Mouse (Mus musculus) MEL (cell line): ENCODE measurements at regions not wholly inside any gene's neighbourhood (a gene's known extent, or its start where the extent isn't known, plus 50 kb on each side); places are given as distances from the start of the nearest gene placed in this dataset.

ENCODE experiments used
- CTCF ChIP-seq, 3 experiments: IDR thresholded peaks in 2 of 3; conservative IDR thresholded peaks in 1 of 3; 2 replicates each; pipeline ENCODE4 v1.5.1; 2011 to 2012; ENCODE audit warnings: low read length in 3 of 3, low read depth in 2 of 3, mild to moderate bottlenecking in 2 of 3, improper control_type of control experiment in 1 of 3, inconsistent platforms in 1 of 3, mixed read lengths in 1 of 3, moderate library complexity in 1 of 3; ENCODE audit not compliant: control insufficient read depth in 1 of 3, insufficient read depth in 1 of 3, poor library complexity in 1 of 3, severe bottlenecking in 1 of 3
- E2F4 ChIP-seq: IDR thresholded peaks from 2 replicates; pipeline ENCODE4 v1.6.1; 2011; ENCODE audit warnings: low read depth, low read length, improper control_type of control experiment, borderline replicate concordance
- EP300 ChIP-seq, 2 experiments: IDR thresholded peaks; 2 replicates each; pipeline ENCODE4 v1.6.1; 2011; ENCODE audit warnings: improper control_type of control experiment in 2 of 2, low read length in 2 of 2, low read depth in 1 of 2, mild to moderate bottlenecking in 1 of 2
- GATA1 ChIP-seq: IDR thresholded peaks from 2 replicates; pipeline ENCODE4 v1.6.1; 2011; ENCODE audit warnings: low read depth, low read length, improper control_type of control experiment
- HCFC1 ChIP-seq: IDR thresholded peaks from 2 replicates; pipeline ENCODE4 v1.6.1; 2012; ENCODE audit warnings: low read depth, mild to moderate bottlenecking, inconsistent platforms, low read length, improper control_type of control experiment, moderate library complexity
- MAFK ChIP-seq: IDR thresholded peaks from 2 replicates; pipeline ENCODE4 v1.6.1; 2011; ENCODE audit warnings: low read depth, mild to moderate bottlenecking, low read length, improper control_type of control experiment, borderline replicate concordance
- NRF1 ChIP-seq: IDR thresholded peaks from 2 replicates; pipeline ENCODE4 v1.6.1; 2014; ENCODE audit warnings: low read depth, mild to moderate bottlenecking, inconsistent platforms, low read length, improper control_type of control experiment, moderate library complexity; ENCODE audit not compliant: poor library complexity, insufficient read depth, severe bottlenecking
- POLR2A ChIP-seq, 2 experiments: IDR thresholded peaks; 2 replicates each; pipeline ENCODE4 v1.6.1; 2011 to 2012; ENCODE audit warnings: low read length in 2 of 2, mild to moderate bottlenecking in 2 of 2, control low read depth in 1 of 2, improper control_type of control experiment in 1 of 2, low read depth in 1 of 2, moderate library complexity in 1 of 2; ENCODE audit not compliant: control insufficient read depth in 1 of 2, insufficient read depth in 1 of 2, poor library complexity in 1 of 2
- POLR2AphosphoS2 ChIP-seq: IDR thresholded peaks from 2 replicates; pipeline ENCODE4 v1.6.1; 2011; ENCODE audit warnings: low read length, improper control_type of control experiment
- TAL1 ChIP-seq: IDR thresholded peaks from 2 replicates; pipeline ENCODE4 v1.6.1; 2012; ENCODE audit warnings: mild to moderate bottlenecking, inconsistent platforms, low read length, moderate library complexity, mixed read lengths
- TCF12 ChIP-seq: IDR thresholded peaks from 2 replicates; pipeline ENCODE4 v1.6.1; 2014; ENCODE audit warnings: low read depth, mild to moderate bottlenecking, inconsistent platforms, low read length, improper control_type of control experiment, moderate library complexity
- ZKSCAN1 ChIP-seq: IDR thresholded peaks from 2 replicates; pipeline ENCODE4 v1.6.1; 2012; ENCODE audit warnings: low read depth, mild to moderate bottlenecking, inconsistent platforms, low read length, improper control_type of control experiment, moderate library complexity

DNA sequence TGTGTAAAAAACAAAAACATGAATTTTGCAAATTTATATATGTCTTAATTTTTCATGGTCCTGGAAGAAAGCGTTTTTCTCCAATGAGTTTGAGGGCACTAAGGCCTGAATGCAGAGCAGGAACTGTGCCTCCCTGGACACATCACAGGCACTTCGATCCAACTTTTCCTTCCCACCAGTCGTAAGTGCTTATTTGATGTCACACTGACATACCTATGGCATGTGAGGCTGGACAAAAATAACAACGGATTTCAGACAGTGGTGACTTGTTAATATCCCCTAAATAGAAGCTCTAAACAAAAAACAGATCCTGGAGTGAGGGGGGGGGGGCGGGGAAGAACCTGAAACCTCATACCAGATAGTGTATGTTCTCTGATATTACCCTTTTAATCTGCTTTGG lies 1541.9 kb upstream of the Flrt2 start:
- no peak for TF ChIP-seq E2F4
- no peak for TF ChIP-seq CTCF (IDR thresholded peaks at IDR 0.05 in 2 of 3, conservative IDR thresholded peaks at IDR 0.05 in 1 of 3; ENCODE audit: control insufficient read depth in 1 of 3, insufficient read depth in 1 of 3, low read depth in 2 of 3, low read length in 3 of 3, poor library complexity in 1 of 3, severe bottlenecking in 1 of 3)
- no peak for TF ChIP-seq HCFC1
- TF ChIP-seq TAL1: no peak
- no peak for TF ChIP-seq EP300 (IDR thresholded peaks at IDR 0.05; ENCODE audit: low read depth in 1 of 2, low read length in 2 of 2)
- no peak for TF ChIP-seq ZKSCAN1
- no peak for TF ChIP-seq POLR2A (IDR thresholded peaks at IDR 0.05; ENCODE audit: control insufficient read depth in 1 of 2, insufficient read depth in 1 of 2, low read depth in 1 of 2, low read length in 2 of 2, poor library complexity in 1 of 2)
- no peak for TF ChIP-seq POLR2AphosphoS2
- TF ChIP-seq MAFK: no peak
- TF ChIP-seq GATA1: no peak
- TF ChIP-seq NRF1: no peak
- TF ChIP-seq TCF12: no peak
